Mouse (Mus musculus) thymus, adult 2 months (tissue): ENCODE results near the gene Slc35d2. TPM values are rescaled to one million over a fixed set of nuclear protein-coding genes. Genes with fewer than 3 reads are reported as not detected.

Experiments
- DNase-seq: peaks from one replicate; pipeline ENCODE4 v3.0.0; 2021
- H3K27ac ChIP-seq: fragments of 200-500 bp; 2 replicates; pipeline ENCODE4 v1.5.1; 2012; ENCODE audit warnings: low read length, control low read depth; ENCODE audit not compliant: control insufficient read depth, insufficient read depth
- H3K27me3 ChIP-seq: fragments of 200-500 bp; 2 replicates; pipeline ENCODE4 v1.6.1; 2012; ENCODE audit warnings: mild to moderate bottlenecking, low read length, moderate library complexity, mixed read lengths; ENCODE audit not compliant: control insufficient read depth, insufficient read depth
- H3K36me3 ChIP-seq: fragments of 200-500 bp; 2 replicates; pipeline ENCODE4 v1.6.1; 2012; ENCODE audit warnings: mild to moderate bottlenecking, low read length, moderate library complexity; ENCODE audit not compliant: control insufficient read depth, insufficient read depth
- H3K4me1 ChIP-seq: fragments of 200-500 bp; replicated peaks from 2 replicates; pipeline ENCODE4 v1.6.1; 2012; ENCODE audit warnings: low read length; ENCODE audit not compliant: control insufficient read depth, insufficient read depth
- H3K4me3 ChIP-seq: fragments of 200-500 bp; 2 replicates; pipeline ENCODE4 v1.5.1; 2012; ENCODE audit warnings: mild to moderate bottlenecking, low read length, control low read depth, moderate library complexity; ENCODE audit not compliant: control insufficient read depth, insufficient read depth
- CTCF ChIP-seq: fragments of 200-500 bp; IDR thresholded peaks from 2 replicates; pipeline ENCODE4 v1.5.1; 2012; ENCODE audit warnings: mild to moderate bottlenecking, control low read depth, low read length, moderate library complexity, borderline replicate concordance; ENCODE audit not compliant: control insufficient read depth, poor library complexity, insufficient read depth; ENCODE audit errors: extremely low read depth
- POLR2A ChIP-seq: fragments of 200-500 bp; IDR thresholded peaks from 2 replicates; pipeline ENCODE4 v1.6.1; 2012; ENCODE audit warnings: mild to moderate bottlenecking, low read length, control low read depth, moderate library complexity; ENCODE audit not compliant: control insufficient read depth, poor library complexity, insufficient read depth; ENCODE audit errors: extremely low read depth
- WGBS: fragments of 180-500 bp; shearing (Covaris S2); methylation state at CpG from one replicate; pipeline ENCODE4 v1.1.7; 2018; 5-methylcytosine and 5-hydroxymethylcytosine counted together
- polyA plus RNA-seq: library from polyadenylated mRNA; depleted of rRNA; stranded (reverse); fragments of >200 nt; gene quantifications from 2 replicates; pipeline ENCODE4 v1.2.3, GENCODE M21; 2012

Slc35d2 gene
- polyA plus RNA-seq, 1 experiment: 2.7 TPM

GRCm38 (mm10) chr13:64152671-64153082 is 23.5 kb upstream of the Slc35d2 start:
- under 1% methylated on average over 61 of the region's 61 CpGs for WGBS
- no peak overlapping the region for H3K27ac ChIP-seq
- H3K4me1 ChIP-seq: peaks cover 4% of the 10 kb centered on the region
- TF ChIP-seq POLR2A (no peak), CTCF (no peak; the same call in 1 of the 2 replicates)
- H3K4me3 ChIP-seq: peak overlapping the region; percentile 87
- DNase-seq: no peak
- no peaks in the 10 kb centered on the region for H3K27me3 ChIP-seq
- H3K36me3 ChIP-seq: no peaks in the 10 kb centered on the region

- no peaks in the 10 kb centered on the region for H3K27me3 ChIP-seq
- H3K4me3 ChIP-seq: peak overlapping the region; percentile 87
- no peaks in the 10 kb centered on the region for H3K36me3 ChIP-seq
- H3K27ac ChIP-seq: peak overlapping the region; percentile 4; the same call in 1 of the 2 replicates
- no peak for TF ChIP-seq POLR2A
- TF ChIP-seq CTCF: no peak
- peaks cover 4% of the 10 kb centered on the region for H3K4me1 ChIP-seq
- peak; percentile 77 for DNase-seq
- 1% methylated on average over 42 of the region's 42 CpGs for WGBS
Observed at GRCm38 (mm10) chr13:64152241-64152669, 23.1 kb upstream of the Slc35d2 start.

GRCm38 (mm10) chr13:64150121-64150520 is 21.0 kb upstream of the Slc35d2 start:
- WGBS: 63% methylated on average over 5 of the region's 5 CpGs
- H3K4me3 ChIP-seq: no peak overlapping the region
- TF ChIP-seq CTCF (no peak), POLR2A (no peak)
- H3K27ac ChIP-seq: no peak overlapping the region
- peaks cover 4% of the 10 kb centered on the region for H3K4me1 ChIP-seq
- no peaks in the 10 kb centered on the region for H3K36me3 ChIP-seq
- no peak for DNase-seq
- H3K27me3 ChIP-seq: no peaks in the 10 kb centered on the region

GRCm38 (mm10) chr13:64129616-64130375 is 628 bp upstream of the Slc35d2 start:
- Histone ChIP-seq H3K27ac (peak overlapping the region; percentile 53; the same call in 1 of the 2 replicates), H3K27me3 (no peaks in the 10 kb centered on the region), H3K4me3 (peak overlapping the region; percentile 98), H3K4me1 (no peaks in the 10 kb centered on the region), H3K36me3 (peaks cover 15% of the 10 kb centered on the region; the same call in 1 of the 2 replicates)
- TF ChIP-seq CTCF: no peak
- TF ChIP-seq POLR2A: no peak
- 42% methylated on average over 15 of the region's 15 CpGs for WGBS
- peak; percentile 69 for DNase-seq

- no peak overlapping the region for H3K4me3 ChIP-seq
- TF ChIP-seq POLR2A (no peak), CTCF (no peak)
- H3K27me3 ChIP-seq: no peaks in the 10 kb centered on the region
- no peaks in the 10 kb centered on the region for H3K4me1 ChIP-seq
- no peak overlapping the region for H3K27ac ChIP-seq
- WGBS: 87% methylated on average over 4 of the region's 4 CpGs
- no peak for DNase-seq
- H3K36me3 ChIP-seq: no peaks in the 10 kb centered on the region
Observed at GRCm38 (mm10) chr13:64126316-64126715, 2.9 kb downstream of the Slc35d2 start.

GRCm38 (mm10) chr13:64124886-64125285 is 4.3 kb downstream of the Slc35d2 start:
- no peaks in the 10 kb centered on the region for H3K27me3 ChIP-seq
- no peaks in the 10 kb centered on the region for H3K36me3 ChIP-seq
- H3K27ac ChIP-seq: no peak overlapping the region
- no peaks in the 10 kb centered on the region for H3K4me1 ChIP-seq
- no peak overlapping the region for H3K4me3 ChIP-seq
- 96% methylated on average over 6 of the region's 6 CpGs for WGBS
- TF ChIP-seq POLR2A: no peak
- no peak for DNase-seq
